Mouse (Mus musculus) kidney, postnatal 4 days (tissue): ENCODE data around the gene Saxo2.

ENCODE experiments used
- DNase-seq, 2 experiments: peaks; one replicate each; pipeline ENCODE4 v3.0.0; 2021; ENCODE audit warnings: mixed read lengths in 2 of 2

The Saxo2 gene

DNA sequence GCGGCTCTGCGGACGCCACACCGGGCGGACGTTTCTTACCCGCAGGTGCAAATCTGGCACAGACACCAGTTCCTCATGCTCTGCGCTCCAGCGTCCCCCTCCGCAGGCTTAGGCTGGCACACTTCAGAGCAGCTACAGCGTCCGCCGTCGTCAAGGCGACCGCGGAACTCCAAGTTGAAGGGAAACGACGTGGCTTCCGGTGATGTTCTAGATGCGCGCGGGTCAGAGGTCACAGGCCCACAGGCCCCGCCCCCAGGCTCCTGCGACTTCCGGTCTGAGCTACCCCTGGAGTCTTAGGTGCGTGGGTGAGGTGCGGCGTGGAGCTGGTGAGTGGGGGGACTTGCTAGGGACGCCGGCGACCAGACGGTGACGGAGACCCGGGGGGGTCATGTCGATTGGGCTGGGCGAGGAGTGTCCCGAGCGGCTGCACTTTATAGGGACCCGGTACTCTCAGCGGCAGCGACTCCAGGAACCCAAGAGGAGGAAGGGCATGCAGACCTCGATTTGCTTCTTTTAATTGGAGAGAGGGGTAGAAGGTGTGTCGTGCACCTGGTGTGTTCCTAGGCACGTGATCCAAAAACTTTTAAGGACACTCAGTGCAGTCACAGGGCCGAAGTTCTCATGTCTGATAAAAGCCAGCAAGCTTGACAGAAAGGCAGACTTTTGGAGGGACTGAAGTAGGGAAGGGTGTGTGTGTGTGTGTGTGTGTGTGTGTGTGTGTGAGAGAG lies at the start of gene Saxo2, which contains the start of gene Efl1:
Saxo2 (minus strand) TSS at position 176 of the 728 bp plus-strand sequence.
Efl1 (plus strand) TSS at position 262 of the 728 bp plus-strand sequence.
- DNase-seq = peak; percentile 97 to 98

DNA sequence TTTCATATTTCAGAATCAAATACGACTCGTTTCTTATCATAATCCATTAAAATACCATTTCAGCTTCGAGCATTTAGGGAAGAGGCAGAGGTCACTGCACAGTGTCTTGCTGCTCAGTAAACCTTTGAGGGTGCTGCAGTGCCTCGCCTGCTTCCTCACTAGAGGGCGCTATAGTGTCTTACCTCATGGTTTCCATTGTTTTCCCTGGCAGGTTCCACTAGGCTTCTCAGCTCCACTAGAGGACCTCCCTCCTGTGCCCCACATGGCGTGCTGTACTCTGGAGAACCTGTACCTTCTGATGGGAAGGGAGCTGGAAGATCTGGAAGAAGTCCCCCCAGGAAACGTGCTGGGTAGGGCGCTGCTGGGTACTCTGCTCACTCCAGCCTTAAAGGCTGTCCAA lies 49.3 kb upstream of the Saxo2 start:
- DNase-seq = no peak

DNA sequence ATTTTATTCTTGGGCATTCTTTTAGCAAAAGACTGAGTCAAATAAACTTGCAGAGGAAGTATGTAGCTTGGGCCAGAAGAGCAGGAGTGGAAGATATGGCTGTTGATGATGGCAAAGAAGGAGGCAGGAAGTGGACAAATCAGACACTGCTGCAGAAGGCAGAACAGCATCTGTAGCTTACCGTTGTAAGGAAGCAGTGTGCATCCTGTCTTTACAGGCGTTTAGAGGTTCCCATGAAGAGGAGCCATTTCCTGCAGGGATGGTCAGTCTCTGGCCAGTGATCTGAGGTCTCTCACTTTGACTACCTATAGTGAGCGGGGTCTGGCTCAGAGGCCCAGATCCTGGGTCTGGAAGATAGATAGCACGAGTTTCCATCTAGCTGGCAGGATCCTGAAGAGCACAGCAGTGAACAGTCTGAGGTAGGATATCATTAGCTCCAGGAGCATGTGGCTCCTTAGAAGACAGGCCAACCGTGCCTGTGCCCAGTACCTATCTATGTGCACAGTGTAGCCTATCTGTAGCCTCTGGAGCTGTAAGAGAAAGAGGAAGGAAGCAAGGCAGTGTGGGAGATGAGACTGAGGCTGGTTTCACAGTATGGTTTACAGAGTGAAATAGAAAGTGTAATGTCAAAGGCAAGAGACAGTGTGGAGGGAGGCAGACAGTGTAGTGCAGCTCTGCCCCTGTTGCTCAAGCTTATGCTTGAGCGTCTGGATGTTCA lies 42.9 kb upstream of the Saxo2 start:
- DNase-seq = no peak

DNA sequence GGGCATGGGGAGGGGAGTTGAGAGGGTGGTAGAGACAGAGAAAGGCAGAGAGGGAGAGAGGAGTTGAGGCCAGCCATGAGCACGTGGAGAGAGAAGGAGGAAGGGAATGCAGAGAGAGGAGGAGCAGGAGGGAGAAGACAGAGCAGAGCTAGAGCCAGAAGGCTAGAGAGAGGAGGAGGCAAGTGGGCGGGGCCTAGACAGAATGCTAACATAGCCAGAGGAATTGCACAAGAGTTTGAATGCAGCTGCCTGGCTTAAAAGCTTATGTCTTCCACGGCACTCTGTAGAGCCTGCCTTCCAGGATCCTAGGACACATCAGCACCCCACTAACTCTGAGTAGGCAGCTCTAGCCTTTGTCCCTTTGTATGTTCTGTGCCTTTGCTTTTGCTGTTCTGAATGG lies 40.4 kb upstream of the Saxo2 start:
- DNase-seq = peak; percentile 60 to 64

DNA sequence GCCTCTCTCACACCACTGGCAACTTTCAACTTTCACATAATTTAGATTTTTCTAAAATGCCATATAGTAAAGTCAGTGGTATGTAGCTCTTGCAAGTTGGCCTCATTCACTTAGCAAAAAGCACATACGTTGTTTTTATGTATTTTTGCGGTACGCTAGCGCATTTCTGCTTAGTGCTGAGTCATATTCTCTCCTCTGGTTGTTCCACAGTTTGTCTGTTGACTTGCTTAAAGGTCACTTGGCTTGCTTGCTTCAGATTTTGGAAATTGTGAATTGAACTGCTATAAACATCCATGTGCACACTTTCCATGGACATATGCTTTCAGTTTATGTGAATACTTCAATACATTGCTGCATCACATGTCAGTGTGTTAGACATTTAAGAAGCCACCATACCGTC lies 31.6 kb upstream of the Saxo2 start:
- no peak for DNase-seq

DNA sequence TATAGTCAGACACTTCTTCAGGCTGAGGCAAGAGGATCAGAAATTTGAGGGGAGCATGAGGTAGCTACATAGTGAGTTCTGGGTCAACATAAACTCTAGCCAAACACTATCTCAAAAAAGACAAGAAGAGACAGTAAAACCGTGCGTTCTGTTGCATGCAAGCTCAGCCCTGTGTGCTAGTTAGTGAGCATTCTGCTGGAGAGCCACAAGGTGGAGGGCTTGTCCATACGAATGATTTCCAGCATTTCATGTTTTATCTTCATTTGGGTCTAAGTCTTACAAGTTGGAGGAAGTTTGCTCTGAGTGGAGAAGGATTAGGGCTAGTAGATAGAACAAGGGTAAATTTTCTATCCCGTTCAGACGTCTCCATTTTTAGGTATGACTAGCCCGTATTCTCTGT lies 28.5 kb upstream of the Saxo2 start:
- DNase-seq = peak; percentile 13 to 17

DNA sequence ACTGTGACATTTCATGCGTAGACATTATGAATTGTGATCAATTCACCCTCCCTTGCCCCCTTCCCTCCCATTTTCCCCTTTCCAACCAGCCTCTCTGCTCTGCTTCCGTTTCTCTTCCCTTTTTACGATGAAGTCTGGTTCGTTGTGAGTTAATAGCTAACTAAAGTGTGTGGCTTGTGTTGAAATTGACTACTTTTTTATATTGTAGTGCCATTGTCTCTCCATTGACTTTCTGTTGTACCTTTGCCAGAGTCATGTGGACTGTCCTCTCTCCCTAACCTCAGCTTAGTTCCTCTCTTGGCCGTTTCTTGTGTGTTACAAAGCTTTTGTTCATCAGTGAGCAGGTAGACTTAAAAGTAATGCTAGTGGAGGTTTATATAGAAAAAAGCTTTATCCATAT lies 27.7 kb upstream of the Saxo2 start:
- DNase-seq = no peak

DNA sequence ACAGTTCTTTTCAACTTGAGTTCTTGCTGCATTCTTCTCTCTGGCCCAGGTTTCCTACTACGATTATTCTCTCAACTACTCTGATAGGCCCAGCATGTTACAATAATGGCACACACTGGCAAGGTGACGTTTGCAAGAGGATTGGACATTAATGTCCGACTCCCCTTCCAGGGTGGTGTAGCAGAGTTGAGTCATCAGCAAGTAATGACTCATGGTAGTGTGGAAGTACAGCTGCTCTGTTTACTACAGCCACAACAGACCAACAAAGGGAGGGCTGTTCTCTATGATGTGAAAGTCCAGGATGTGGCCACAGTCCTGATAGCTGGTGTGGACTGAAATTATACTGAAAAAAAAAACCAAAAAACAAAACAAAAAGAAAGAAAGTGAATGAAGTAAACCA lies 16.3 kb upstream of the Saxo2 start:
- no peak for DNase-seq

DNA sequence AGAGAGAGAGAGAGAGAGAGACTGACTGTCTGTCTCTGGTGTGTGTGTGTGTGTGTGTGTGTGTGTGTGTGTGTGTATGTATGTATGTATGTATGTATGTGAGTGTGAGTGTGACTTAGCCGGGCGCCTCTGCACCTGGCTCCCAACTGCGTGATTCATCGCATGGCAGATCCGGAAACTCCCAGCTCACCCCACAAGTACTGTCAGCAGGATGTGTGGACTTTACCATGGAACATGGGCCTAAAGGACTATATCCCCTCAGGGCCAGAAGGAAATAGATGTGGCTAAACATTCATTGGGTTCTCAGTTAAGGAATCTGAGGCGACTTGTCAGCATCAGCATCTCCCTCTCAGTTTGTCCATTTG lies 735 bp upstream of the Saxo2 start:
- peak; percentile 7 to 27 for DNase-seq

DNA sequence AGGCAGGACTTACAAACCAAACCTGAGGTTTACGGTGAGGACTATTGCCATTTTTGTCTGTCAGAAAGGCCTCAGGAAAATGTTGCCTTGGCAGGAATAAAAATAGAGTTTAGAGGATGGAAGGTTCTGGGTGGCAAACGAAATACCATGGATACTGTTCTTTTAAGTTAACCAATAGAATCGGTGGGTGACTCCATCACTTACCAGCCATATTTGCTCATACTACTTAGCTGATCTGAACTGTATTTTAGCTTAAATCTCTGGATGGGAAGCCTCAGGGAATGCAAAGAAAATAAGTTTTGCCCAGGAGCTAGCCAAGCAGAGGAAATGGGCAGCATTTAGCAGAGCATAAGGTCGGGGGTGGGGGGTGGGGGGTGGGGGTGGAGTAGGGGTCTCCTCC lies 419 bp downstream of the Saxo2 start:
- DNase-seq = no peak

DNA sequence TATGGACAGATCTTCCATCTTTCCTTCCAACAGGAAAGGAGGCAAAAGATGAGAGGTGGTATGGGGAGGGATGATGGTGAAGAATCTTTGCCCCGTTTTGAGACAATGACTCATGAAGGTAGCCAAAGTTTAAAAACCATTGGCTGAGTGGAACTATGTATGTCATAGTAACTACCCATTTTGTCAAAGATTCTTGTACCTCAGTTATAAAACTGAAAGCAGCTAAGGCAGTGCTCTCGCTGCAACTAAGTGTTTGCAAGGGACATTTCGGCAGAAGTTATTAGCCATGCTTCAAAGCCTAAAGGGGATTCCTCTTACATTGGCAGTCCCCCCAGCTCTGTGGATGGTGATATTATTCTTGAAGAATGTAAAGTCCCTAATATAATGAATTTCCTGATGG lies 1.1 kb downstream of the Saxo2 start:
- DNase-seq = no peak

DNA sequence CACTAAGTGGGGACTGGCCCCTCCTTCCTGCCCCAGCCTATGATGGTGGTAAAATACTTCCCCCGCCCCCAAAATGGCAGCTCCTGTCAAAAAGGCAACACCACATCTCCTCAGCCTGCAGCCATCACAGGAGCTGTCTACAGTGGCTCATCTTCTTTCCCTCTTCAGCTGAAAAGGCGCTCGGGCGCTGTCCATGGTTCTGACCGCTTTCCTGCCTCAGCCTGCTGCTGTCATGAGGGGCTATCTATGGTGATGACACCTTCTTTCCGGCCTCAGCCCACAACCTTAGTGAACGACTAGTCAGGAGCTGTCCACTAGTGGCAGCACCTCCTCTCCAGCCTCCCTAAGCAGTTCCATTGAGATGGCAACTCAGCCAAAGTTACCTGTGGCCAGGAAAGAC lies 23.0 kb downstream of the Saxo2 start:
- peak; percentile 87 to 89 for DNase-seq

DNA sequence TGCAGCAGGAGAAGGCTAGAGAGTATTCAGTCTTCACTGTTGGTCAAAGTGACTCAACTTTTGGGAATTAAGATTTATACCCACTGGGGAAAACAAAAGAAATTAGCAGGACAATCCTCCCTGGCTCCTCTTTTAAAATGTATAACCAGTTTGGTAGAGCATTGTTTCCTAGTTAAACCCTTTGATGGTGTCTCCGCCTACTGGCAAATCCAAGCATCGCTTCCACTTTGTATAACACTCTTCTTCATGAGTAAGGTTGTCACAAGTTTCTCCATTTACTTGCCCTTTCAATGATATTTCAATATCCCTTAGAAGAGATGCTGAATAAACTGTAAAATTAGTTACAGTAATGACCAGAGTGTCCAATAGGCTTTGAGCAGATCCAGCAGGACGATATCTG lies 38.7 kb downstream of the Saxo2 start:
- peak; percentile 50 to 55 for DNase-seq

DNA sequence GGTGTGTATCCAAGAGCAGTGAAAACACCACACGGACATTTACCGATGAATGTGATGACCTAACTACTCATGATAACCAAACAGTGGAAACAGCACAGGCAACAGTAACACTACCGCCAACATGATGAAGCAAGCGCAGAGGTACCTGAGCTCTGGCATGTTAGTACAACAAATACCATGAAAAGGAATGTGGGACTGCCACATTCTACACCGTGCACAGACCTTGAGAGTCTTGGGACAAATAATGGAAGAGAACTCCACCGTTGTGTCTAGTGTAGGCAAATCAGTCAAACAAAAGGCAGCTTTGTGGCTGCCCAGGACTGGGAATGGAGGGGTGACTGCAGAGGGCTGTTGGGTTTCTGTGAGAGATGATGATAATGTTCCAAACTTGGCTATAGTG lies 42.9 kb downstream of the Saxo2 start:
- no peak for DNase-seq

DNA sequence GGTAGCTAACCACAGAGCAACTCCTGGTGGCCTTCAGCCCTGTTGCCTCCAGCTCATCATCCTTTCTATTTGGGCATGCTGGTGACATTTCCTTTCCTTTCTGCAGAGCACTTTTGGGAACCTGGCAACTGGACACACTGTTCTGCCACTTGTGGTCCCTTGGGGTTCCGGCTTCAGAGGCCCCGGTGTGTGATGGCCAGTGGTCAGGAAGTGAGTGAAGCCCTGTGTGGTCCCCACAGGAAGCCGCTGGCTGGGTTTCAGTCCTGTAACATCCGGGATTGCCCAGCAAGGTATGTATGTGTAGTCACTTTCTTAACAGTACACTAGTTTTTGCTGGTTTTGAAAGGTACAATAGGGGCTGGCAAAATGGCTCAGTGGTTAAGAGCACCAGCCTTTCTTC lies 46.3 kb downstream of the Saxo2 start:
- no peak for DNase-seq

DNA sequence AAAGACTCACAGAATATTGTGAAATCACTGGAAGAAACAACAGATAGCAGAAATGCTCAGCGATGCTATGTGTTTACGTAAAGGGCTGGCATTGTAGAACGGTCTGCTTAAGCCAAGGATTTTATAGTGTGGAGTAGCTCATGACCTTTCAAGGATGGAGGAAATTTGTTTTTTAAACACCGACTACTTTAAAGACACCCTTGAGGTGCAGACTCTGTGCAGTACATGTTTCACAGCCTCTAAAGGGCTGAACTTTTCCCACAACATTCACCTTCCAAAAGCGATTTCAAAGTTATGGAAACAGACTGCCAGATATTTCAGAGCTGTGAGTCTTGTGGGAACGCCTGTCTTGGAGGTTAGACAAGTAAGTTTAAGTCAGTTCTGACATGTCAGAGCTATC lies 57.4 kb downstream of the Saxo2 start:
- no peak for DNase-seq
